Mouse (Mus musculus) liver, postnatal 0 days (tissue): ENCODE results near the gene Ckap2.

Experiments
- CTCF ChIP-seq: sonication (generic); IDR thresholded peaks from 2 replicates; pipeline ENCODE4 v1.5.1; 2016; ENCODE audit warnings: antibody characterized with exemption, low read depth
- EP300 ChIP-seq: IDR thresholded peaks from 2 replicates; pipeline ENCODE4 v1.6.1; 2016; ENCODE audit warnings: antibody characterized with exemption, low read depth, mild to moderate bottlenecking

- TF ChIP-seq EP300 (0 out of 2 replicates have a peak, but pooled peaks have one; percentile 13), CTCF (peak; percentile 76)
Measured at GRCm38 (mm10) chr8:22166080-22166603, 19.5 kb downstream of the Ckap2 start, which contains the start of gene Nek3.
